Mouse (Mus musculus) embryonic facial prominence, embryonic 12.5 days (tissue): ENCODE results near the gene Phactr1. TPM values are rescaled to one million over a fixed set of nuclear protein-coding genes. Genes with fewer than 3 reads are reported as not detected.

ENCODE experiments used
- ATAC-seq: fragments of 200-750 bp; cut with Nextera tagmentation; 2 replicates; pipeline ENCODE4 v1.8.0; 2017; ENCODE audit not compliant: insufficient number of reproducible peaks, insufficient read depth, low FRiP score, low TSS enrichment
- H3K27ac ChIP-seq: fragments of 300-500 bp; sonication (generic); 2 replicates; pipeline ENCODE4 v1.5.1; 2016; ENCODE audit warnings: mild to moderate bottlenecking
- H3K27me3 ChIP-seq: fragments of 300-500 bp; sonication (generic); 2 replicates; pipeline ENCODE4 v1.6.1; 2016; ENCODE audit warnings: mild to moderate bottlenecking, moderate library complexity
- H3K36me3 ChIP-seq: fragments of 300-500 bp; sonication (generic); 2 replicates; pipeline ENCODE4 v1.6.1; 2016; ENCODE audit warnings: mild to moderate bottlenecking
- H3K4me1 ChIP-seq: fragments of 300-500 bp; sonication (generic); 2 replicates; pipeline ENCODE4 v1.6.1; 2016
- H3K4me2 ChIP-seq: fragments of 300-500 bp; sonication (generic); replicated peaks from 2 replicates; pipeline ENCODE4 v1.6.1; 2016; ENCODE audit warnings: mild to moderate bottlenecking, moderate library complexity
- H3K4me3 ChIP-seq: fragments of 300-500 bp; sonication (generic); 2 replicates; pipeline ENCODE4 v1.5.1; 2016; ENCODE audit warnings: mild to moderate bottlenecking
- H3K9ac ChIP-seq: fragments of 300-500 bp; sonication (generic); 2 replicates; pipeline ENCODE4 v1.6.1; 2016; ENCODE audit warnings: mild to moderate bottlenecking, moderate library complexity
- H3K9me3 ChIP-seq: fragments of 300-500 bp; sonication (generic); 2 replicates; pipeline ENCODE4 v1.6.1; 2016; ENCODE audit warnings: mild to moderate bottlenecking, moderate library complexity
- WGBS: fragments of 180-500 bp; shearing (Covaris S2); methylation state at CpG from one replicate; pipeline ENCODE4 v1.1.7; 2016; 5-methylcytosine and 5-hydroxymethylcytosine counted together
- polyA plus RNA-seq: library from polyadenylated mRNA; unstranded; fragments of >200 nt; fragmentation: Nextera tagmentation; extraction: Ambion mirVana; gene quantifications from 2 replicates; pipeline ENCODE4 v1.2.1, GENCODE M21; 2016

Gene Phactr1
- polyA plus RNA-seq, 1 experiment from 2014 or later: 16.1 TPM

GRCm38 (mm10) chr13:42760907-42761544, 80.6 kb downstream of the Phactr1 start:
- Histone ChIP-seq H3K4me2 (no peak overlapping the region), H3K36me3 (no peaks in the 10 kb centered on the region), H3K27me3 (no peaks in the 10 kb centered on the region), H3K9me3 (no peaks in the 10 kb centered on the region; the same call in 1 of the 2 replicates), H3K9ac (no peak overlapping the region), H3K4me1 (peaks cover 16% of the 10 kb centered on the region), H3K4me3 (no peak overlapping the region), H3K27ac (no peak overlapping the region)
- ATAC-seq: no peak
- whole genome bisulfite sequencing: 86% methylated on average over 10 of the region's 10 CpGs

- no peaks in the 10 kb centered on the region for H3K27me3 ChIP-seq
- H3K36me3 ChIP-seq: no peaks in the 10 kb centered on the region
- no peak overlapping the region for H3K4me3 ChIP-seq
- no peak for ATAC-seq
- no peaks in the 10 kb centered on the region for H3K4me1 ChIP-seq
- no peak overlapping the region for H3K4me2 ChIP-seq
- no peak overlapping the region for H3K27ac ChIP-seq
- no peaks in the 10 kb centered on the region for H3K9me3 ChIP-seq
- no peak overlapping the region for H3K9ac ChIP-seq
- WGBS: 41% methylated on average over 6 of the region's 6 CpGs
Measured at GRCm38 (mm10) chr13:42772314-42772713, 91.9 kb downstream of the Phactr1 start.

DNA sequence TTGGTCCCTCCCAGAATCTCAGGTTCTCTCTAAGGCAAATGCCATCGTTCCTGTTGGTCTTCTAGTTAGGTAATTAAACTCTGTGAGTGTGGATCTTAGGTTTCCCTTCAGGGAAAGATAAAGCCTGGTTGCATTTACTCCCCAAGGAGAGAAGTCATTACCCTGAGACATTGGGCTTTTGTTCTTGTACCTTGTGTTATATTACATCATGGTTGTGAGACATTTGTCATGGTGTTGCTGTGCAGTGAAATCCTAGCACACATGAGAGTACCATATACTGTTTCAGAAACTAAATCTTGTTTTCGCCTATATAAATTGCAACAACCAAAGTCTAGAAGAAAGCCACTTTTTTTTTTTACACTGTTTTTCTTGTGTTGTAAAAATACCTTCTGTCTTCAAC, 93.6 kb downstream of the Phactr1 start:
- H3K9me3 ChIP-seq: no peaks in the 10 kb centered on the region
- H3K9ac ChIP-seq: no peak overlapping the region
- ATAC-seq: no peak
- H3K4me3 ChIP-seq: no peak overlapping the region
- no peak overlapping the region for H3K4me2 ChIP-seq
- H3K4me1 ChIP-seq: no peaks in the 10 kb centered on the region
- 40% methylated on average over 2 of the region's 2 CpGs for WGBS
- H3K36me3 ChIP-seq: no peaks in the 10 kb centered on the region
- H3K27ac ChIP-seq: no peak overlapping the region
- no peaks in the 10 kb centered on the region for H3K27me3 ChIP-seq

DNA sequence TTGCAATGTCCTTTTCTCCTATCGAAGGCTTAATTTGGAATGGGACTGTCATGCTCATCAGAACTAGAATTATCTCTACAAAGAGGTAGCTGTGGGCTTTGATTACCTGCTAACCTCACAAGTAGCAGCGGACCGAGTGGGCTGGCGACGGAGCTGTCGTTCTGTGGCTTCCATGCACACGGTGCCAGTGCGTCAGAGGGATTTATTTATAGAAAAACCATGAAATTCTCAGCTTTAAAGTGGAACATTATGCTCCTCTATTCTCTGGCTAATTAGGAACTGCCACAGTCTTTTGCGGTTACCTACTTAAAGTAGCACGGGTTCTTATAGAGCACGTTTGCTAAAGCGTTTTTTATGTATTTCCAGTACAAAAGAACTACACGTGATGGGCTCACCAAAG, 101.7 kb downstream of the Phactr1 start:
- ATAC-seq: no peak
- Histone ChIP-seq H3K9me3 (no peaks in the 10 kb centered on the region), H3K36me3 (no peaks in the 10 kb centered on the region), H3K27me3 (no peaks in the 10 kb centered on the region), H3K4me3 (no peak overlapping the region), H3K4me1 (no peaks in the 10 kb centered on the region), H3K4me2 (no peak overlapping the region), H3K9ac (no peak overlapping the region), H3K27ac (no peak overlapping the region)
- WGBS: 78% methylated on average over 13 of the region's 13 CpGs

GRCm38 (mm10) chr13:42789221-42789620, 108.8 kb downstream of the Phactr1 start:
- ATAC-seq: no peak
- 85% methylated on average over 13 of the region's 13 CpGs for WGBS
- H3K27ac ChIP-seq: no peak overlapping the region
- H3K9ac ChIP-seq: no peak overlapping the region
- no peaks in the 10 kb centered on the region for H3K27me3 ChIP-seq
- H3K4me3 ChIP-seq: no peak overlapping the region
- peaks cover 5% of the 10 kb centered on the region; the same call in 1 of the 2 replicates for H3K4me1 ChIP-seq
- H3K36me3 ChIP-seq: no peaks in the 10 kb centered on the region
- no peak overlapping the region for H3K4me2 ChIP-seq
- H3K9me3 ChIP-seq: no peaks in the 10 kb centered on the region

GRCm38 (mm10) chr13:42792279-42792678, 111.9 kb downstream of the Phactr1 start:
- Histone ChIP-seq H3K4me3 (no peak overlapping the region), H3K36me3 (no peaks in the 10 kb centered on the region), H3K9me3 (no peaks in the 10 kb centered on the region), H3K4me1 (peaks cover 5% of the 10 kb centered on the region; the same call in 1 of the 2 replicates), H3K27ac (no peak overlapping the region), H3K27me3 (no peaks in the 10 kb centered on the region), H3K9ac (no peak overlapping the region), H3K4me2 (peak overlapping the region; percentile 39)
- no peak for ATAC-seq
- 16% methylated on average over 8 of the region's 8 CpGs for WGBS

DNA sequence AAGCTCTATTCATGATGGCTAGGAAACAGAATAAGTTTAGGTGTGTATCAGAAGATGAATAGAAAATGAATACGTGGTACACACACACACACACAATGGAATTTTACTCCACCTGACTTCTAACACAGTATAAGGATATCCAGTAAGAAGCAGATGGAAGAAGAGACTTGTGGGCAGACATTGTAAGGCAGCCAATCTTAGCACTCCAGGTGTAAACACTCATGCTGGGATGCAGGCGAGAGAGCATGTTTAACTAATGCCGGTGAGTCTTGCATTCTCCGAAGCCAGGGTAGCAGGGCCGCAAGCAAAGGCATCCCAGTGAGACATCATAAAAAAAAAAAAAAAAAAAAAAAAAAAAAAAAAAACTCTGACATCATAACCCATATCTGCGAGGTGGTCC, 120.1 kb downstream of the Phactr1 start:
- H3K9ac ChIP-seq: no peak overlapping the region
- no peaks in the 10 kb centered on the region for H3K27me3 ChIP-seq
- no peaks in the 10 kb centered on the region for H3K4me1 ChIP-seq
- no peaks in the 10 kb centered on the region for H3K9me3 ChIP-seq
- no peak overlapping the region for H3K4me2 ChIP-seq
- H3K4me3 ChIP-seq: no peak overlapping the region
- H3K36me3 ChIP-seq: no peaks in the 10 kb centered on the region
- no peak for ATAC-seq
- H3K27ac ChIP-seq: no peak overlapping the region
- WGBS: 88% methylated on average over 6 of the region's 6 CpGs

- H3K9me3 ChIP-seq: no peaks in the 10 kb centered on the region
- H3K36me3 ChIP-seq: no peaks in the 10 kb centered on the region
- no peaks in the 10 kb centered on the region for H3K4me1 ChIP-seq
- H3K27me3 ChIP-seq: no peaks in the 10 kb centered on the region
- no peak overlapping the region for H3K4me2 ChIP-seq
- no peak overlapping the region for H3K9ac ChIP-seq
- 43% methylated on average over 9 of the region's 9 CpGs for WGBS
- no peak overlapping the region for H3K27ac ChIP-seq
- no peak for ATAC-seq
- no peak overlapping the region for H3K4me3 ChIP-seq
Measured at GRCm38 (mm10) chr13:42804314-42804713, 123.9 kb downstream of the Phactr1 start.

- Histone ChIP-seq H3K4me2 (peak overlapping the region; percentile 37), H3K36me3 (no peaks in the 10 kb centered on the region), H3K4me3 (no peak overlapping the region)
Measured at GRCm38 (mm10) chr13:42812762-42813161, 132.3 kb downstream of the Phactr1 start.

DNA sequence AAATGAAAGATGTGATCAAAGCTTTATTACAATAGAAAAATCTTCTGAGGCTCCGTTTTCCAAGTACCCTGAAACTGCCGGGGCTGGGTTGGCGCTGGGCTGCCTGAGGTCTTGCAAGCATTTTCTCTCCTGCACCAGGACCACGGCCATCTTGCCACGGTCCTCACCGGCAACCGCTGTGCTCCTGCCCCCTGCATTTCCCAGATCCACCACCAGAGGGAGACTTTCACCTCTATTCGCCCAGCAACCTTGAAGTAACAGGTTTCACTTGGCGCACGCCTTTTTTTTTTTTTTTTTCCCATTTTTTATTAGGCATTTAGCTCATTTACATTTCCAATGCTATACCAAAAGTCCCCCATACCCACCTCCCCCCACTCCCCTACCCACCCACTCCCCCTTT, 138.0 kb downstream of the Phactr1 start:
- Histone ChIP-seq H3K4me1 (no peaks in the 10 kb centered on the region), H3K27me3 (no peaks in the 10 kb centered on the region), H3K4me3 (no peak overlapping the region), H3K27ac (no peak overlapping the region), H3K36me3 (no peaks in the 10 kb centered on the region), H3K4me2 (no peak overlapping the region), H3K9ac (no peak overlapping the region), H3K9me3 (peaks cover 6% of the 10 kb centered on the region; the same call in 1 of the 2 replicates)
- 45% methylated on average over 10 of the region's 10 CpGs for WGBS
- ATAC-seq: no peak

More at GRCm38 (mm10) chr13:42812762-42813161, 132.3 kb downstream of the Phactr1 start:
- H3K4me1 ChIP-seq: no peaks in the 10 kb centered on the region
- no peak overlapping the region for H3K27ac ChIP-seq
- ATAC-seq: no peak
- H3K9me3 ChIP-seq: peaks cover 6% of the 10 kb centered on the region; the same call in 1 of the 2 replicates
- 19% methylated on average over 7 of the region's 7 CpGs for WGBS
- H3K9ac ChIP-seq: no peak overlapping the region
- H3K27me3 ChIP-seq: no peaks in the 10 kb centered on the region

GRCm38 (mm10) chr13:42820513-42820912, 140.1 kb downstream of the Phactr1 start:
- no peaks in the 10 kb centered on the region for H3K27me3 ChIP-seq
- no peaks in the 10 kb centered on the region for H3K4me1 ChIP-seq
- no peak overlapping the region for H3K27ac ChIP-seq
- WGBS: 50% methylated on average over 9 of the region's 9 CpGs
- peaks cover 6% of the 10 kb centered on the region; the same call in 1 of the 2 replicates for H3K9me3 ChIP-seq
- no peaks in the 10 kb centered on the region for H3K36me3 ChIP-seq
- H3K9ac ChIP-seq: no peak overlapping the region
- ATAC-seq: no peak
- H3K4me3 ChIP-seq: no peak overlapping the region
- no peak overlapping the region for H3K4me2 ChIP-seq

- Histone ChIP-seq H3K36me3 (no peaks in the 10 kb centered on the region), H3K9me3 (peaks cover 5% of the 10 kb centered on the region; the same call in 1 of the 2 replicates), H3K4me3 (no peak overlapping the region), H3K4me2 (no peak overlapping the region), H3K27ac (no peak overlapping the region), H3K4me1 (no peaks in the 10 kb centered on the region), H3K27me3 (no peaks in the 10 kb centered on the region), H3K9ac (no peak overlapping the region)
- ATAC-seq: no peak
- 70% methylated on average over 15 of the region's 15 CpGs for WGBS
Measured at GRCm38 (mm10) chr13:42821426-42822106, 141.1 kb downstream of the Phactr1 start.
